Mouse (Mus musculus): ENCODE measurements around the gene Rbm26.

The Rbm26 gene

DNA sequence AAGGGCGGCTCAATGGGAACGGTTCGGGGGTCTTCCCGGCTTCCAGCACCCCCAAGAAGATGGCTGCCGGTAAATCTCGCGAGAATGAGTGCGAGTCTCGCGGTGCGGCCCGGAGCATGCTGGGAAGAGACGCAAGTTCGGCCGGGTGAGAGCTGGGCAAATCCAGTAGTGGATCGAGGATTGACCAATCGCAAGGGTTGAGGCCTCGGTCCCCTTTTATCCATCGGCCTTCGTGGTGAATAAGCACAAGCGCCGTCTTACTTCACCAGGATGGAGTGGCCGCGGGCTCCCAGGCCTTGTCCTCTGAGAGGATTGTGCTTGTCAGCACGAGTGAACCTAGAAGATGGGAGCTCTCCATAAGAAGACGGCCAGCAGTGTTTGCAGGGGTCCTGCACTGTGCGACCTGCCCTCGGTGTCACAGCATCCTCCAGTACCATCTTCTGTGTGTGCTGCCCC, at the start of gene Rbm26:
Gene Rbm26 (minus strand): TSS at position 90 of the 456 bp plus-strand sequence.
- peak; percentile 96 for DNase-seq

DNA sequence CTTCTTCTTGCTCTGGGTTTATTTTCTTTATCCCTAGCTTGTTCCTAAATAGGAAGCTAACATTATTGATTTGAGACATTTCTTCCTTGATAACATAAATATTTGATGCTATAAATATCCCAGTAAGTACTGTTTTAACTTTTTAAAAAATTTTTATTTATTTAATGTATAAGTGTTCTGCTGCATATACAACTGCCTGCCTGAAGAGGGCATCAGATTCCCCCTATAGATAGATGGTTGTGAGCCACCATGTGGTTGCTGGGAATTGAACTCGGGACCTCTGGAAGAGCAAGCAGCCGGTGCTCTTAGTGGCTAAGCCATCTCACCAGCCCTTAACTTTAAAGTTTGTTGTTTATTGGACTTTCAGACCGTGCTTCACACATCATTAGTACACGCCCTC, 48.7 kb upstream of the Rbm26 start:
- no peak for DNase-seq

DNA sequence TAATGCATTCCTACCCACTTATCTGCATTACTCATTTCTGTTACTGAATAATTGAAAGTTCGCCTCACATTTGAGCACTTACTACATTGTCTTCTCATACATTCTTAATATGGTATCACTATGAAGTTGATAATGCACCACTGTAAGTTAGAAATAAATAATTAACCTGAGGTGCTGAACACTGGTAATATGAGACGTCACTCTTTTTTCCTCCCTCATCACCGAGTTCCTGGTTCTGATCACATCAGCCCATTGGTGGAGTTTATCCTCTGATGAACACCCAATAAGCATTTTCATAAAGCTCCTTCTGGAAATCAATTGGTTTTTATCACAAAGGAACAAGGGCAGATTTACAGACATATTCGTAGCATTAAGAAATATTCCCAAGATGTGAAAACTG, 45.1 kb upstream of the Rbm26 start:
- no peak for DNase-seq

- DNase-seq = no peak
These were observed 42.6 kb upstream of the Rbm26 start for GRCm38 (mm10) chr14:105219525-105220376.

DNA sequence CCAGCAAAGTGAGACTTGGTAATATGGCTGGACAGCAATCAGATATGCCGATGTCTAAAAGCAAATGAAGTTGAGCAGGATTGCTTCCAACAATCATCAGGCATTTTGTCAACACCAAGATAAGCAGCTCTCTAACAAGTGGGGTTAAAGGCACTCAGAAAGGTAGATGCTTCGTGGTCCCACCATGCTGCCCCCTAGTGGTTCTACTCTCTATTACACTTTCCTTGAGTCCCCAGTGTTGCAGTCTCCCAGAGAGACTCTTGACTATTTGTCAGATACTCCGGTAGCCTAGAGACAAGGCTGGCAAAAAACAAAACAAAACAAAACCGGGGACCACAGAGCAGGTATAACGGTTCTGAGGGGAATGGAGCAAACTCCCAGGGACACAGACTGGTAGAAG, 21.3 kb upstream of the Rbm26 start:
- DNase-seq = peak; percentile 22

DNA sequence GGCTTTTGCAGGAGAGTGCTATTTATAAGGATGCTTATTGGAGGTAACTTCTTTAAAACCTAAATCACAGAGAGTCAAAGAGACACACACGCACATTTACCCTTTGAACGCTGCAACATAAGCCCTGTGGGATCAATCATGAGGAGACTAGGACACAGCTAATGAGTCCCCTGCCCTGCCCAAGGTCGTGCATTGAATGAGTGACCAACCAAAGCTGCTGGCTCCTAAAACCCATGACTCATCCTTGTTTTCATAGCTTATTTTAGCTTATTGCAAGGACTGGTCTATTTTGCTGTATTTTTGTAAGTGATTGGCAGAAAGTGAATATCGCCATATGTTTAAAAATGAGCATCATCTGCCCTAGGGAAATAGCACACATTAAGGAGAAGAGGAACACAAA, 17.6 kb upstream of the Rbm26 start:
- DNase-seq = no peak

DNA sequence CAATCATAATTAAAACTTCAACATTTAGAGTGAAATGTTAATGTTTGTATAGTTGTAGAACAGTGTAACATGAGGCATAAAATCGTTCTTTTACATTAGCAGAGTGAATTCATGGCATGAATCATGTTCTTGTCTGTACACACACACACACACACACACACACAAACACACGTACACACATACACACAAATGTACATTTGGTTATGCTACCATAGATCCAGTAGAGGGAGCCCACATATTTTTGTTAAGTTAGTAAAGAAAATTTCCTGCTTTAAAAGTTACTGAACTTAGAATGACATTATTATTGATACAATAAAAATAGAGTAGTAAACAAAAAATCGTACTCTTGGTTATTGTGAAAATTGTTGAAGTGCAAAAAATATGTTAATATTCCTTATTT, 7.7 kb upstream of the Rbm26 start:
- no peak for DNase-seq

DNA sequence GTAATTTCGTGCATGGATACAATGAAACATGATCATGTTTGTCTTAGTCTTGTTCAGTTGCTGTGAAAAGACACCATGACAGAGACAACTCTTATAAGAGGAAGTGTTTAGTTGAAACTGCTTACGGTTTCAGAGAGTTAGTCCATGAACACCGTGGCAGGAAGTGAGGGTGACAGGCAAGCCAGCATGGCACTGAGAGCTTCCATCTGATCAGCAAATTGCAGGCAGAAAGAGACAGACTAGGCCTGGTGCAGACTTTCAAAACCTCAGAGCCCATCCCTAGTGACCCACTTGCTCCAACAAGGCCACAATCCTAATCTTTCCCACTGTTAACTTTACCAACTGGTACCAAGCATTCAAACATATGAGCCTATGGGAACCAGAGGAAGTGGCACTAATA, 5.7 kb upstream of the Rbm26 start:
- DNase-seq = no peak

DNA sequence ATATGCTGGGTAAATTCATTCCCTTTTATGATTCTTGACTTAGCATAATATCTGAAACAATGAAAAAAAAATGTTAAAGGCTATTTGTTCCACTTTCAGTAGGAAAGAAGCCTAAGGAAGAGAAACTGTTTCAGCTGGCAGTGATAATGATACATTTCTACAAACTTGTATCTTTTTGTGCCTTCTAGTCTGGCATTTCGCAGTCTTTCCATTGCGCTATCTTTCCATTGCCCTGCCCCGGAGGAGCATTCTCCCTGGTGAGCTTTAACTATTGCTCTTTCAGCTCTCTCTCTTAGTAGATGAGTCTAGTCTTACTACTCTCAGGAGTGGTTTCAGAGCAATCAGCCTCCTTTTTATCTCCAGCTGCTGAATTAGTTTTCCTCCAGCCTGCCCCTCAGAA, 2.6 kb upstream of the Rbm26 start:
- DNase-seq = no peak

GRCm38 (mm10) chr14:105178996-105179395, 1.9 kb upstream of the Rbm26 start:
- DNase-seq = no peak

GRCm38 (mm10) chr14:105176381-105177168, 552 bp downstream of the Rbm26 start:
- peak; percentile 31 for DNase-seq

GRCm38 (mm10) chr14:105167181-105167580, 9.9 kb downstream of the Rbm26 start:
- DNase-seq = peak; percentile 18

DNA sequence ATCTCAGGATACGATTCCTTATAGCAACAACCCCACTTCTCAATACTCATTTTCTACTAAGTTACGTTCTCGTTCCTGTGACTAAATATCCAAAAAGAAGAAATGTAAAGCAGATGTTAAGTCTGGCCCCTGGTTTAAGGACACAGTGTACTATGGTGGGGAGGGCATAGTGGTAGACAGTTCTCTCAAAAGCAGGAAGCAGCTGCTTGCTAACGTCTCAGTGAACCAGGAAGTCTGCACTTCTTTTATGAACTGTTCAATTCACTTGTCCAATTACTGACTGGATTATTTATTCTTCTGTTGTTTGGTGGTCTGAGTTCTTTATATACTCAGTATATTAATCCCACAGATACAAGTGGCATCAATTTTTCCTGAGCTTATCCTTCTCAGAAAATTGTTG, 12.3 kb downstream of the Rbm26 start:
- DNase-seq = no peak

GRCm38 (mm10) chr14:105161334-105161733, 15.8 kb downstream of the Rbm26 start:
- no peak for DNase-seq

- no peak for DNase-seq
These were observed 18.6 kb downstream of the Rbm26 start for GRCm38 (mm10) chr14:105158526-105158925.

- DNase-seq = no peak
These were observed 43.1 kb downstream of the Rbm26 start for GRCm38 (mm10) chr14:105134076-105134475.

GRCm38 (mm10) chr14:105127715-105128385, 49.3 kb downstream of the Rbm26 start:
- no peak for DNase-seq

DNA sequence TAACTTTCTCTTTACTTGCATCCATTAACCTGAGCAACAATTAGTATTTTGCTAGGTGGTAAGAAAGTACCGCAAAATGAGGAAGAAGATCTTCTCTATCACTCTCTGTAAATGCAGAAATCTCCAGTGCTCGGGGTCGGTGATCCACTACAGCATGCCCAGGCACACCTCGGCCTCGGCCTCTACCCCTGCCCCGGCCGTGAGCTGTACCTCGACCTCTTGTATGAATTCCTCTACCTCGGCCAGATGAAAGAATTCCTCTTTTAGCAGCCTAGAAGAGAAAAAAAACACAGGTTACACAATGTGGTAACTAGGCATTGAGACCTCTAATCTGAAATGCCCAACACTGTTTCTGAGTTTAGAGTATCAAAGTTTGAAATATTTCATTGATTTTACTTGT, 52.6 kb downstream of the Rbm26 start:
- no peak for DNase-seq

GRCm38 (mm10) chr14:105115402-105115801, 61.7 kb downstream of the Rbm26 start:
- DNase-seq = no peak

GRCm38 (mm10) chr14:105106252-105106651, 70.9 kb downstream of the Rbm26 start:
- DNase-seq = no peak

- no peak for DNase-seq
These were observed 78.3 kb downstream of the Rbm26 start for GRCm38 (mm10) chr14:105098861-105099260.

DNA sequence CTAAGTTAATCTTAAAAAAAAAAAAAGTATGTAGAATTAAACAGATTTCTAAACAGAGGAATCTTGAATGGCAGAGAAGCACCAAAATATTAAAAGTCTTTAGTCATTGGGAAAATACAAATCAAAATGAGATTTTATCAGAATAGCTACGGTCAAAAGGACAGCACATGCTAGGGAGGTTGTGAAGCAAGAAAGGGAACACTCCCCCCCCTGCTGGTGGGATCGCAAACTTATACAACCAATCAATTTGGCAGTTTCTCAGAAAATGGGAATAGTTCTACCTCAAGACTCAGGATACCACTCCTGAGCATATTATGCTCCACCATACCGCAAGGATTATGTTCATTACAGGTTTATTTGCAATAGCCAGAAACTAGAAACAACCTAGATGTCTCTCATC, 80.9 kb downstream of the Rbm26 start:
- DNase-seq = no peak

DNA sequence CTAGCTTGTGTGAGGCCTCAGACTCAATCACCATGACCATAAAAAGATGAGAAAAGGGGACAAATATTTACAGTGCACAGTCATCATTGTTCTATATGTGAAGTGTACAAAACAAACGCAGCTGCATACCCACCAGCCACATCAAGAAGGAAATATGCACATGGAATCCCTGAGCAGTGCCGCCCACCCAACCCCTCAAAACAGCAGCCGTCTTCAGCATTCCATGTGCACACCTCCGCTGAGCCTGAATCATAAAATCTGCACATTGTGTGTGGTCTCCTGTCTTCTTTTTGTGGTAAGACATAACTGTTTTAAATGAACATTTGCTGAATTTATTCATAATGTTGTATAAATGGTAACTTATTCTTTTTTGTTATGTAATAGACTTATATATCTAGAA, 90.1 kb downstream of the Rbm26 start:
- no peak for DNase-seq
